Mouse (Mus musculus) forebrain, postnatal 0 days (tissue): ENCODE measurements around the gene BC030867. TPM values are rescaled to one million over a fixed set of nuclear protein-coding genes. Genes with fewer than 3 reads are reported as not detected.
A peak's percentile ranks its signal among the peaks of the same experiment; 100 is the strongest.

Experiments used
- ATAC-seq: fragments of 200-750 bp; cut with Nextera tagmentation; 2 replicates; pipeline ENCODE4 v1.8.0; 2017; ENCODE audit warnings: mild to moderate bottlenecking, moderate library complexity
- DNase-seq: peaks from one replicate; pipeline ENCODE4 v3.0.0-alpha.2; 2015
- H3K27ac ChIP-seq: fragments of 300-500 bp; sonication (generic); 2 replicates; pipeline ENCODE4 v1.5.1; 2014; ENCODE audit warnings: low read depth, mild to moderate bottlenecking, antibody characterized with exemption, low read length, moderate library complexity, mixed read lengths
- H3K27me3 ChIP-seq: fragments of 300-500 bp; sonication (generic); 2 replicates; pipeline ENCODE4 v1.6.1; 2014; ENCODE audit warnings: mild to moderate bottlenecking, low read length, mixed read lengths; ENCODE audit not compliant: insufficient read depth
- H3K36me3 ChIP-seq: fragments of 300-500 bp; sonication (generic); 2 replicates; pipeline ENCODE4 v1.6.1; 2014; ENCODE audit warnings: mild to moderate bottlenecking, moderate library complexity; ENCODE audit not compliant: insufficient read depth
- H3K4me1 ChIP-seq: fragments of 300-500 bp; sonication (generic); 2 replicates; pipeline ENCODE4 v1.6.1; 2014; ENCODE audit warnings: antibody characterized with exemption; ENCODE audit not compliant: insufficient read depth
- H3K4me2 ChIP-seq: fragments of 300-500 bp; sonication (generic); 2 replicates; pipeline ENCODE4 v1.6.1; 2014; ENCODE audit warnings: low read depth, mild to moderate bottlenecking, moderate library complexity
- H3K4me3 ChIP-seq: fragments of 300-500 bp; sonication (generic); 2 replicates; pipeline ENCODE4 v1.5.1; 2014; ENCODE audit warnings: low read depth, low read length, mixed read lengths
- H3K9ac ChIP-seq: fragments of 300-500 bp; sonication (generic); 2 replicates; pipeline ENCODE4 v1.6.1; 2014; ENCODE audit warnings: mild to moderate bottlenecking
- H3K9me3 ChIP-seq: fragments of 300-500 bp; sonication (generic); 2 replicates; pipeline ENCODE4 v1.6.1; 2016; ENCODE audit warnings: low read length
- CTCF ChIP-seq: sonication (generic); IDR thresholded peaks from 2 replicates; pipeline ENCODE4 v1.5.1; 2016; ENCODE audit warnings: antibody characterized with exemption, control low read depth, low read depth
- WGBS: fragments of 180-500 bp; shearing (Covaris S2); extraction: QIAGEN DNeasy Blood & Tissue Kit; methylation state at CpG from one replicate; pipeline ENCODE4 v1.1.7; 2014; 5-methylcytosine and 5-hydroxymethylcytosine counted together
- polyA plus RNA-seq: library from polyadenylated mRNA; unstranded; fragments of >200 nt; fragmentation: Nextera tagmentation; extraction: Ambion mirVana; gene quantifications from 2 replicates; pipeline ENCODE4 v1.2.1, GENCODE M21; 2015
- total RNA-seq: library from RNA; depleted of rRNA; stranded (reverse); fragments of >200 nt; gene quantifications from 2 replicates; pipeline ENCODE4 v1.2.3, GENCODE M21; 2014

BC030867 gene
- total and polyA plus RNA-seq, 2 experiments from 2014 or later: 0.62 to 1.5 TPM

DNA sequence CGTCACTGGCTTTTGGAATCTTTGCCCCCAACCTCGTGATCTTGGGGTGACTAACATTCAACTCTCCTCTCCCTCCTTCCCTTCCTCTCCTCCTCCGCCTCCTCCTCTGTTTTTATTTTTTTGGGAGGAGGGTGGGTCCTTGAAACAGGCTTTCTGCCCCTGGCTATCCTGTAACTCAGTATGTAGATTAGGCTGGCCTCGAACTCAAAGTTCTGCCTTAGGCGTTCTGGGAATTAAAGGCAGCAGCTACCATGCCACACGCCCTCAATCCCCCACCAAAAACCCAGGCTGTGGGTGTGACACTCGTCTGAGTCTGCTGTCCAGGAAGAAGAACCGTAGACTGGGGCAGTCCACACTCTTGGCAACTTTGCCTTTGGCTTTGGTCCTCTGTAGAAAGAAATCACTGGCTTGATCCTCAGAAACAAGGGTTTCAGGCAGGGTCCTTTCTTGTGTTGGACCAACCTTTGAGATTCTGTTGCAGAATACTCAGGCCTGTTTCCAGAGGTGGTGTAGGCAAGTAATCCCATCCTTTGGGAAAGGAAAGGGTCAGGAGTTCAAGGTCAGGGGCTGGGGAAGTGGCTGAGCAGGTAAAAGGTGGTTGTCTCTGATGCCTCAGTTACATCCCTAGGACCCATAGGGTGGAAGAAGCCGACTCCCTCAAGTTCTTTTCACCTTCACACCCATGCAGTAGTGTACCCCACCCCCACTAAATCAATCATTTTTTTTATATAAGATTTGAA is 839 bp downstream of the BC030867 start:
- Histone ChIP-seq H3K27me3 (no peaks in the 10 kb centered on the region), H3K9ac (no peak overlapping the region), H3K4me1 (peaks cover 6% of the 10 kb centered on the region; the same call in 1 of the 2 replicates), H3K4me3 (peak overlapping the region; percentile 44), H3K36me3 (no peaks in the 10 kb centered on the region), H3K9me3 (no peaks in the 10 kb centered on the region), H3K27ac (no peak overlapping the region), H3K4me2 (peak overlapping the region; percentile 92)
- DNase-seq: no peak
- WGBS: 16% methylated on average over 9 of the region's 9 CpGs
- TF ChIP-seq CTCF: no peak
- no peak for ATAC-seq

DNA sequence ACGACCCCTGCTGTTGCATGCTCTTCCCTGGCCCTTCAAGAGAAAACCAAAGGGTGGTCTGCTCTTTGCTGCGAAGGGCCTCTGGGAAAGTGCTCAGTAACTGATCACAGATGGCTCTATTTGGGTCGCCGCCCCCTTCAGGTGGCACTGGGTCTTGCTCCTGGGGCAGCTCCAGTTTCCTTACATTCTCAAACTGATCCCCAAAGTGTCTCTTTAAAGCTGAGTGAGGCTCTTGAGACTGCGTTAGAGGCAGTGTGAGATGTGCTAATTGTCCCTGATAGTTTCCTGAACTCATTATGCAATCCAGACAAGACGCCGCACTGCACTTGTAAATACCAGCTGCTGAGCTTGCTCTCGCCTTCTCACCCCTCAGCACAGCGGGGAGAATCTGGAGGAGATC is 8.8 kb downstream of the BC030867 start:
- ATAC-seq (peak; percentile 48), DNase-seq (peak; percentile 41)
- no peaks in the 10 kb centered on the region for H3K9me3 ChIP-seq
- H3K4me3 ChIP-seq: no peak overlapping the region
- no peak overlapping the region for H3K4me2 ChIP-seq
- WGBS: 24% methylated on average over 9 of the region's 9 CpGs
- H3K27me3 ChIP-seq: no peaks in the 10 kb centered on the region
- H3K4me1 ChIP-seq: no peaks in the 10 kb centered on the region
- H3K36me3 ChIP-seq: no peaks in the 10 kb centered on the region
- 0 out of 2 replicates have a peak overlapping the region, but pooled peaks have one; percentile 21 for H3K27ac ChIP-seq
- TF ChIP-seq CTCF: peak; percentile 49
- H3K9ac ChIP-seq: no peak overlapping the region

DNA sequence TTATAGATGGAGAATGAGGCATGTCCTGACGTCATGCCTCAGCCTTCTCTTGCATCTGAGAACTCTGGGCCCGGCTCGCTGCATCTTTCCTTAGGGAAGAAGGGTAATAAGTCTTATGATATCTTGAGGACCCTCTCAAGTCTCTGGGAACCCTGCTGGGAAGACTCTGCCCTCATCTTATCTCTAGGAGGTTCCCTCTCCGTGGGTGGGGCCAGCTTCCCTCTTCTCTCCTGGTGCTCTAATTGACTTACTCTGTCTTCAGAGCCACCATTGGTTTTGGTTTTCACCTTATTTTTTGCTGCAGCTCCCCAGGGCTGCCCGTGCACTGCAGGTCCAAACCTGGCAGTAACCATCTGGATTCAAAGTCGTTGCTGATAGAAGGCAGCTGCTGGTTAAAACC is 9.4 kb downstream of the BC030867 start:
- Histone ChIP-seq H3K36me3 (no peaks in the 10 kb centered on the region), H3K9me3 (no peaks in the 10 kb centered on the region), H3K4me3 (no peak overlapping the region), H3K4me2 (no peak overlapping the region), H3K27ac (no peak overlapping the region), H3K9ac (no peak overlapping the region), H3K4me1 (no peaks in the 10 kb centered on the region), H3K27me3 (no peaks in the 10 kb centered on the region)
- no peak for ATAC-seq
- WGBS: 88% methylated on average over 6 of the region's 6 CpGs
- no peak for DNase-seq
- no peak for TF ChIP-seq CTCF

DNA sequence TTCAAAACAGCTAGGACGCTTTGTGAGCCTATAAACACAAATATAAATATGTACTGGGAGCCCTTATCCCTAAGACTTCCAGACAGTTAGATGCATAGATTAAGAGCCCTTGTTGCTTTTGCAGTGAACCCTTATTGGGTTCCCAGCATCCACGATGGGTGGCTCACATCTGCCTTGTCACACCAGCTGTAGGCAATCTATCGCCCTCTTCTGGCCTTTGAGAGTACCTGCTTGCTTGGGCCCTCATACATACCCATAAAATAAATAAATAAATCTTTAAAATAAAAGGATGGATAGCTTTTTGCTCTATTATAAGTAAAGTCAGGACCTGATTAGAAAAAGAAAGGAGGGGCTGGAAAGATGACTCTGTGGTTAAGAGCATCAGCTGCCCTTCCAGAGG is 9.8 kb downstream of the BC030867 start:
- no peaks in the 10 kb centered on the region for H3K9me3 ChIP-seq
- no peak overlapping the region for H3K9ac ChIP-seq
- H3K4me1 ChIP-seq: no peaks in the 10 kb centered on the region
- TF ChIP-seq CTCF: no peak; the same call in 1 of the 2 replicates
- no peak overlapping the region for H3K4me2 ChIP-seq
- no peak for DNase-seq
- no peak overlapping the region for H3K4me3 ChIP-seq
- no peaks in the 10 kb centered on the region for H3K27me3 ChIP-seq
- ATAC-seq: no peak
- WGBS: 90% methylated on average over 3 of the region's 3 CpGs
- H3K36me3 ChIP-seq: no peaks in the 10 kb centered on the region
- H3K27ac ChIP-seq: no peak overlapping the region

DNA sequence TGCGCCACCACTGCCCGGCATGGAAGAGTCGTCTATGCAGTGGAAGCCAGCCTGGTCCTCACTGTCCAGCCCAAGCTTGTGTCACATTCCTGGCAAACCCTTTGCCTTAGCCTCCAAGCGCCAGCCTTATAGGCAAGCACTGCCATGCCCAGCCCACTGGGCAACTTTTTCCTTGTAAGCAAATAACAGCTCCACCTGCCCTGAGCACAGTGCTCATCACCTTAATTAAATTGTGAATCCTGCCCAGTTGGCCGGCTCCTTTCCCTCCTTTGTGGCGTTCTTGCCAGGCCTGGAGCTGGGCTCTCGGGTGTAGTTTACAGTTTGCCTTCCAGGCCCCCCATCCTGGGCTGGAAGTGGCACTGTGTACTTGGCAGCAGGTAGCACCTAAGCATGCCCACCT is 14.5 kb downstream of the BC030867 start:
- no peaks in the 10 kb centered on the region for H3K36me3 ChIP-seq

DNA sequence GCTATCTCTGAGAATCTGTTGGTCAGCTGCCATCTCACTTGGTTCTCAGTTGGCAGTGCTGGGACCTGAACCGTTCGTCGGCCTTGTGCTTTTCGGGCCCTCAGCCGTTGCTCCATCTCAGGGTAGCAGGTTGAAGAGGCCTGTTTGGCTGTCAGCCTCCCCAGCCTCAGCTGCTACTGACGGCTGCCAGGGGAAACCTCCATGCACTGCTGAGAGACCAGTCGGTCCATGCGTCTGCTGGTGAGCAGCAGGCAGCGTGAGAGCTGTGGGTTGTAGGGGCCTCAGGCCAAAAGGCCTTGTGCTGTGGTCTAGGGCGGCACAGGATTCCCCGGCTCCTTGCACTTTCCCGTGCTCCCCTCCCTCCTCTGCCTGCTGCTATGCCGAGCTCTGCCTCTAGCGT is 17.1 kb downstream of the BC030867 start:
- no peak for ATAC-seq
- TF ChIP-seq CTCF: no peak
- H3K36me3 ChIP-seq: no peaks in the 10 kb centered on the region
- H3K4me1 ChIP-seq: no peaks in the 10 kb centered on the region
- no peak overlapping the region for H3K4me3 ChIP-seq
- no peak overlapping the region for H3K27ac ChIP-seq
- no peaks in the 10 kb centered on the region for H3K9me3 ChIP-seq
- H3K4me2 ChIP-seq: no peak overlapping the region
- 61% methylated on average over 14 of the region's 14 CpGs for WGBS
- H3K9ac ChIP-seq: no peak overlapping the region
- H3K27me3 ChIP-seq: no peaks in the 10 kb centered on the region
- no peak for DNase-seq

More for the DNA sequence above, 14.5 kb downstream of the BC030867 start:
- no peaks in the 10 kb centered on the region for H3K9me3 ChIP-seq
- ATAC-seq: no peak
- WGBS: 90% methylated on average over 7 of the region's 7 CpGs
- no peak for TF ChIP-seq CTCF
- no peak overlapping the region for H3K27ac ChIP-seq
- H3K4me3 ChIP-seq: no peak overlapping the region
- H3K4me2 ChIP-seq: no peak overlapping the region
- no peaks in the 10 kb centered on the region for H3K4me1 ChIP-seq
- H3K27me3 ChIP-seq: no peaks in the 10 kb centered on the region
- H3K9ac ChIP-seq: no peak overlapping the region
- no peak for DNase-seq

DNA sequence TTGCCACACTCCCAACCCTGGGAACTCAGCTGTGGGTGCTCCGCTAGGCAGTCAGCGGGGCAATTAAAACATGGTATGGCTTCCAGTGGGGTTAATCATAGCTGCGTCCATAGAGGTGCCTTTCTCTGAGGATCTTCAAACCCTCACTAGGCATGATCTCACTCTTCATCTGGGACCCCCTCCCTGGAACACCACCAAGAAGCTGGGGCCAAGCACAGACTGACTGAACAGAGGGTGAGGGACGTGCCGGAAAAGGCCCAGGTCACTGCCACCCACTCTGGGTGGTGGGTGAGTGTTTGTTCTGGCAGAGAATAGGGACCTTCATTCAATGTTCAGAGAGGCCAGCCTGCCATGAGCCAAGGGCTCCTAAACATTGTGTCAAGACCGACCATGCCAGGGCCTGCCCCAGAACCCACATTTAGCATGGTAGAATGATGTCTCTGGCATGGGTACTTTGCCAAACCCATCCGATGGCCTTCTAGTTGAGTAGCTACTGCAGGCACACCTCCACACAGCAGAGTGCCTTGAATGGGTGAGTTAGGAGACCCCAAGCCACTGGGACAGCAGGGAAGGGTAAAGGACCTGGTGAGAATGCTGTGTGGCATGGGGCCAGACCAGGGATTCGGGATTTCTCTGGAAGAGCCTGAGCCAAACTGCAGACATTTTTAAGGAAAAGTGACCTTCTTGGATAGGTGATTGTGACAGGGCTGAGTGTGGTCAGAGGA is 18.1 kb downstream of the BC030867 start:
- 77% methylated on average over 8 of the region's 8 CpGs for WGBS
- no peaks in the 10 kb centered on the region for H3K36me3 ChIP-seq
- H3K9ac ChIP-seq: no peak overlapping the region
- H3K4me2 ChIP-seq: 0 out of 2 replicates have a peak overlapping the region, but pooled peaks have one; percentile 13
- 0 out of 2 replicates have a peak, but pooled peaks have one; percentile 5 for ATAC-seq
- H3K9me3 ChIP-seq: no peaks in the 10 kb centered on the region
- no peak for DNase-seq
- no peak overlapping the region for H3K27ac ChIP-seq
- TF ChIP-seq CTCF: no peak
- H3K27me3 ChIP-seq: no peaks in the 10 kb centered on the region
- H3K4me3 ChIP-seq: no peak overlapping the region
- no peaks in the 10 kb centered on the region for H3K4me1 ChIP-seq
